Mouse (Mus musculus) kidney, postnatal 0 days (tissue): ENCODE results near the gene E130308A19Rik. TPM values are rescaled to one million over a fixed set of nuclear protein-coding genes. Genes with fewer than 3 reads are reported as not detected.

ENCODE experiments used
- ATAC-seq: fragments of 200-750 bp; cut with Nextera tagmentation; replicated peaks from 2 replicates; pipeline ENCODE4 v1.8.0; 2017; ENCODE audit warnings: low read depth, moderate number of reproducible peaks, moderate TSS enrichment, moderate library complexity; ENCODE audit not compliant: low FRiP score
- DNase-seq: peaks from one replicate; pipeline ENCODE4 v3.0.0-alpha.2; 2016; ENCODE audit warnings: low spot score
- H3K27ac ChIP-seq: fragments of 300-500 bp; sonication (generic); 2 replicates; pipeline ENCODE4 v1.5.1; 2014; ENCODE audit warnings: mild to moderate bottlenecking
- H3K27me3 ChIP-seq: fragments of 300-500 bp; sonication (generic); 2 replicates; pipeline ENCODE4 v1.6.1; 2014; ENCODE audit warnings: low read length, mixed read lengths; ENCODE audit not compliant: insufficient read depth
- H3K36me3 ChIP-seq: fragments of 300-500 bp; sonication (generic); 2 replicates; pipeline ENCODE4 v1.6.1; 2014; ENCODE audit warnings: low read length, mixed read lengths; ENCODE audit not compliant: insufficient read depth
- H3K4me1 ChIP-seq: fragments of 300-500 bp; sonication (generic); replicated peaks from 2 replicates; pipeline ENCODE4 v1.6.1; 2014; ENCODE audit warnings: antibody characterized with exemption, low read length, mixed read lengths; ENCODE audit not compliant: insufficient read depth
- H3K4me2 ChIP-seq: fragments of 300-500 bp; sonication (generic); 2 replicates; pipeline ENCODE4 v1.6.1; 2014; ENCODE audit warnings: mild to moderate bottlenecking, low read length, moderate library complexity, mixed read lengths
- H3K4me3 ChIP-seq: fragments of 300-500 bp; sonication (generic); replicated peaks from 2 replicates; pipeline ENCODE4 v1.5.1; 2014; ENCODE audit warnings: low read depth, low read length
- H3K9ac ChIP-seq: fragments of 300-500 bp; sonication (generic); 2 replicates; pipeline ENCODE4 v1.6.1; 2014; ENCODE audit warnings: low read depth, low read length
- H3K9me3 ChIP-seq: fragments of 300-500 bp; sonication (generic); replicated peaks from 2 replicates; pipeline ENCODE4 v1.6.1; 2016; ENCODE audit warnings: low read length, inconsistent platforms, mixed read lengths
- CTCF ChIP-seq: IDR thresholded peaks from 2 replicates; pipeline ENCODE4 v1.5.1; 2016; ENCODE audit warnings: antibody characterized with exemption, low read depth, mild to moderate bottlenecking, moderate library complexity
- WGBS: fragments of 180-500 bp; shearing (Covaris S2); extraction: QIAGEN DNeasy Blood & Tissue Kit; methylation state at CpG from one replicate; pipeline ENCODE4 v1.1.7; 2014; 5-methylcytosine and 5-hydroxymethylcytosine counted together
- polyA plus RNA-seq: library from polyadenylated mRNA; unstranded; fragments of >200 nt; fragmentation: Nextera tagmentation; extraction: Ambion mirVana; gene quantifications from 2 replicates; pipeline ENCODE4 v1.2.1, GENCODE M21; 2015

The E130308A19Rik gene
- polyA plus RNA-seq, 1 experiment from 2014 or later: 29.0 TPM

DNA sequence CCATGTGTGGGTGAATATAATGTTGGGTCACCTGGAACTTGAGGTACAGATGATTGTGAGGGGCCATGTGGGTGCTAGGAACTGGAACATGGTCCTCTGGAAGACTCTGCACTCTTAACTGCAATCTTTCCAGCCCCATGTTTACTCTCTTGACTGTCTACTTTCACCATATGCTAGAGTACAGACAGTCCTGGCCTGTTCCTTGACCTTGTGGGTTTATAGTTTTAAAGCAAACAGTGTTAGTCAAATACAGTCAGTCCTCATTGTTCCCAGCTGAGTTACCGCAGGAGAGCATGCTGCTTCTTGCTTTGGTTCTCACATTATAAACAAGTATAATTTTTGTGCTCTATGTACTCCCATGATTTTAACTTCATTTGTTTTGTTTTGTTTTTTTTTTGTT, 36.2 kb downstream of the E130308A19Rik start:
- no peaks in the 10 kb centered on the region for H3K27me3 ChIP-seq
- no peak for TF ChIP-seq CTCF
- H3K27ac ChIP-seq: no peak overlapping the region
- no peak for ATAC-seq
- H3K9me3 ChIP-seq: no peaks in the 10 kb centered on the region
- H3K4me3 ChIP-seq: no peak overlapping the region
- no peak overlapping the region for H3K9ac ChIP-seq
- no peak for DNase-seq
- 88% methylated on average over 1 of the region's 1 CpGs for WGBS
- H3K4me1 ChIP-seq: no peaks in the 10 kb centered on the region
- H3K4me2 ChIP-seq: no peak overlapping the region
- no peaks in the 10 kb centered on the region for H3K36me3 ChIP-seq

DNA sequence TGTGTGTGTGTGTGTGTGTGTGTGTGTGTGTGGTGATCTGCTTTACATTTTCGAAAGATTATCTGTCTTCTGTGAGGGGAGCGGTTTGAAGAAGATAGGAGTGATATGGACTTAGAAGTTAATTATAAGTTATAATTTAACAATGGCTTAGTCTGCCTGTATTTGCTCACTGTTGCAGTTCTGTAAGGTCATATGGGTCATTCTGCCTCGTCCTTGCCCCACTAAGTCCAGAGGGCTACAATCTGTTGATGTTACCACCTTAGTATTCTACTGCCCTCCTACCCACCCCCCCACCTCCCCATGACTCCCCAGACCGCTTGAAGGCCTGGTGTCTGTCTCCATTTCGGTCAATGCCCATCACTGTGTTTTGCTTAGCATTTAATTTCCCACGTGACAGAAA, 37.4 kb downstream of the E130308A19Rik start:
- H3K9me3 ChIP-seq: no peaks in the 10 kb centered on the region
- H3K27me3 ChIP-seq: no peaks in the 10 kb centered on the region
- no peaks in the 10 kb centered on the region for H3K4me1 ChIP-seq
- no peak for DNase-seq
- TF ChIP-seq CTCF: no peak
- H3K9ac ChIP-seq: no peak overlapping the region
- WGBS: 78% methylated on average over 6 of the region's 6 CpGs
- no peaks in the 10 kb centered on the region for H3K36me3 ChIP-seq
- no peak overlapping the region for H3K4me3 ChIP-seq
- no peak for ATAC-seq
- H3K4me2 ChIP-seq: no peak overlapping the region
- H3K27ac ChIP-seq: no peak overlapping the region

DNA sequence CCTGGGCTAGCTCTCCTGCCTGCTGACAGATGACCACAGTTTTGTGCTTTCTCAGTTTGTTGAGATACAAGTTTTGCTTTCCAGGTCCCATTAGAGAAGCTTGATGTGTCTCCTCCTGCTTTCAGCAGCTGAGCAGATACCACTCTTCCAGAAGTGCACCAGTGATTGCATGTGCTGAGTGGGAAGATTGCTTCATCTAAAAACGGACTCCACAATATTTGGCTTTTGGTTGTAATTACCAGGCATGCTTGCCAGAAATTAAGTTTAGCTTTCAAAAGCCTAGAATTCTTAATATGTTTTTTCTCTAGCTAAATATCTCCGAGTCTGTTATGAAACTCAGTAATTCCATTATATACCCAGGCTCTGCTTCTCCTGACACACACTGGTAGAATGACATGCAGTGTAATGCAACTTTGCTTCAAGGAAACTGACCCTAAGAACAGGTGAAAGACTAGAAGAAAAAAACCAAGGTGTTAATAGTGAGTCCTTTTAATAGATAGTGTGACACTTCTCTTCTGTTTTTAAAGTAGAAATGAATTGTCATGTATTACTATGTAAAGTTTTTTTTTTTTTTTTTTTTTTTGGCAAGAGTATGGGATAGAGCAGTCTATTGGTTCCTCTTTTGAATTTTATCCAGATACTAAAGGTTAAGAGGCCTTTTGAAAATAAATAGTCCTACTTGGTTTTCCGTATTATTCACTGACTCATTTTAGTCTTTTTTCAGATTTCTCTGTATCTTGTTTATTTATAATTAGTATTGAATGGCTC, 40.7 kb downstream of the E130308A19Rik start:
- no peaks in the 10 kb centered on the region for H3K4me1 ChIP-seq
- DNase-seq: no peak
- no peaks in the 10 kb centered on the region for H3K27me3 ChIP-seq
- WGBS: 79% methylated on average over 3 of the region's 3 CpGs
- H3K9ac ChIP-seq: no peak overlapping the region
- H3K36me3 ChIP-seq: no peaks in the 10 kb centered on the region
- H3K9me3 ChIP-seq: no peaks in the 10 kb centered on the region
- no peak overlapping the region for H3K27ac ChIP-seq
- no peak for ATAC-seq
- H3K4me2 ChIP-seq: no peak overlapping the region
- H3K4me3 ChIP-seq: no peak overlapping the region
- TF ChIP-seq CTCF: no peak

DNA sequence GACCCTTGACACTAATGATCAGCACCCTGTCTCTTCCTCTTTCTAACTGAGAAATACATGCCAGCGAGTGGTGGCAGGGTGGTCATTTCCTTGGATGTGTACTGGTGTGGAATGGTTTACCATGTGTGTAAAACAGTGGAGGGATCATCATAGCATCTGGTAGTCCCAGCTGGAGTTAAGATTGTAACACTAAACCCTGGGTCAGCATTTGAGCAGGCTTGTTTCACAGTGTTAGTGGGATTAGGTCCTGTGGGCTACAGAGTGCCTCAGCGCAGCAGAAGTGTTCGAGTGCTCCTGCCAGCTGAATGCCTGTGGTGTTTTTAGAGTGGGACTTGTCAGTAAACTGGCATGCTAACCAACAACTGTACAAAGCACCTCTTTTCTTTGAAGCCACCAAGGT, 42.0 kb downstream of the E130308A19Rik start:
- H3K9me3 ChIP-seq: no peaks in the 10 kb centered on the region
- H3K4me1 ChIP-seq: no peaks in the 10 kb centered on the region
- H3K27me3 ChIP-seq: no peaks in the 10 kb centered on the region
- TF ChIP-seq CTCF: no peak
- H3K36me3 ChIP-seq: no peaks in the 10 kb centered on the region
- H3K4me3 ChIP-seq: no peak overlapping the region
- 58% methylated on average over 3 of the region's 3 CpGs for WGBS
- no peak overlapping the region for H3K4me2 ChIP-seq
- H3K9ac ChIP-seq: no peak overlapping the region
- H3K27ac ChIP-seq: no peak overlapping the region
- no peak for DNase-seq
- ATAC-seq: no peak

DNA sequence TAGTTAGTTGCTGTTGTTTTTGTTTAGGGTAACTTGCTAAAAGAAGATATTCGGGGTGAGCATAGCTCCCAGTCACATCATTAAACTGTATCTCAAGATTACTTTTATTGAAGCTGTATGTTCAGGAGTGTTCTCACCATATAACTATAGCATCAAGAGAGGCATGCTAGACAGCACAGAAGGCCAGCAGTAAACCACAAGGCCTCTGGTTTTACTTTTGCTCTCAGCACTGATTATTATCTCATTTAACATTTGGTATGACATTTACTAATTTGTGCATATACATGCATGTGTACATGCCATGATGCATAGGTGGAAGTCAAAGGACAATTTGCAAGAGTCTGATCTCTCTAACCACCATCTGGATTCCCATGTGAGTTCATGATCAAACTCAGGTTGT, 43.1 kb downstream of the E130308A19Rik start:
- Histone ChIP-seq H3K9me3 (no peaks in the 10 kb centered on the region), H3K4me1 (no peaks in the 10 kb centered on the region), H3K9ac (no peak overlapping the region), H3K27me3 (no peaks in the 10 kb centered on the region), H3K36me3 (no peaks in the 10 kb centered on the region), H3K4me2 (no peak overlapping the region), H3K4me3 (no peak overlapping the region), H3K27ac (no peak overlapping the region)
- no peak for TF ChIP-seq CTCF
- 97% methylated on average over 1 of the region's 1 CpGs for WGBS
- ATAC-seq: no peak
- no peak for DNase-seq

DNA sequence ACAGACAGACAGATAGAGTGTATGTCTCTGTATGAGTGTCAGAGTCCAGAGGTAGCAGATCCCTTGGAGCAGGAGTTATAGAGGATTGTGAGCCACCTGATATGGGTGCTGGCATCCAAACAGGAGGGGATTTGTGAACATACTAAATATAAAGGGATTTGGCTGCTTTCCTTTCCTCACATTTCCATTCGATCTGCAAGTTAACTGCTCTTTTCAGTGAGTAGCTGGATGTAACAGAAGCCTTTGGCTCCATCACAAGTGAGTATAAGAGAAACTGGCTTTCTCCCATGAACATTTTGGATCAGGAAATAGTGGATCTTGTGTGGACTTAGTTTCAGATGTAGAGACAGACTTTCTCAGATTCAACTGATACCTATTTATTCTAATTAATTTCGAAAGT, 44.0 kb downstream of the E130308A19Rik start:
- no peak for TF ChIP-seq CTCF
- Histone ChIP-seq H3K9me3 (no peaks in the 10 kb centered on the region), H3K36me3 (no peaks in the 10 kb centered on the region), H3K4me3 (no peak overlapping the region), H3K4me2 (no peak overlapping the region), H3K27ac (no peak overlapping the region), H3K27me3 (no peaks in the 10 kb centered on the region), H3K9ac (no peak overlapping the region), H3K4me1 (0 out of 2 replicates have a peak, but pooled peaks cover 1% of the 10 kb centered on the region)
- DNase-seq: no peak
- WGBS: 71% methylated on average over 2 of the region's 2 CpGs
- ATAC-seq: no peak
